Mouse (Mus musculus): ENCODE results near the gene Atcay. TPM values are rescaled to one million over a fixed set of nuclear protein-coding genes. Genes with fewer than 3 reads are reported as not detected.
"Not testable (repeated sequence)": the region's sequence is repeated elsewhere in the genome, so short reads cannot be mapped to it uniquely, and the experiment has no call there.

Gene Atcay
- polyA plus RNA-seq, 1 experiment: not detected

DNA sequence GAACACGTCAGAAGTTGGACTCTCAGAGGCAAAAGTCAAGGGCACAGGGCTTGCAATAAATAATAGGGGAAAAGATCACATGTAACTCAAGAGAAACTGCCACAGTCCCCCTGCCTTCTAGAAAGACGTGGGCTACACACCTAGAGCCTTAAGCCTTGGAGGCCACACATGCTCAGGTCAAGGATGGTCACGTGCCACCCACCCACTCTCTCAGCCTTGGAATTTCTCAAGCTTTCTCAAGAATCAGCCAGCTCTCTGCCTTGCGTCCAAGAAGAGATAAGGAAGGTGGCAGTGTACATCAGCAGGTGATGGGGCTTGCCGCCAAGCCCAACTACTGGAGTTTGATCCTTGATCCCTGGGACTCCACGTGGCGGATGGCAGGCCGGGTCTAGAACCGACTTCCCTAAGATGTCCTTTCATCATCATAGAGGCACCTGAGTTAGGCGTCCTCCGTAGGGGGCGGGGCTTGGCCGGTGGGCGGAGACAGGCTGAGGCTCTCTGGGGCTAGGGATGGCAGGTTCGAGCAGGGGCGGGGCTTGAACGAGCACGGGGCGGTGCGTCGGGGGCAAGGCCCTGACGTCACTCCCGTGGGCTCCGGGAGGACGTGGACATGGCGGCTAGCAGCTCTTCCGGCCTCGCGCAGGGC is 2.1 kb upstream of the Atcay start, which contains the start of gene Zfr2:
Gene Zfr2 (plus strand): TSS at position 576 of the 646 bp plus-strand sequence.
- peak within 1 kb of the TSS; percentile 55 for H3K4me3 ChIP-seq (ENCODE audit: insufficient read depth, low read depth, low read length)
- H3K27ac ChIP-seq (ENCODE audit: insufficient read depth, low read depth, low read length): peak within 1 kb of the TSS; percentile 73
- WGBS: 8% methylated on average over 29 of the region's 29 CpGs
- TF ChIP-seq CTCF (IDR thresholded peaks at IDR 0.05; ENCODE audit: insufficient read depth, low read depth, low read length): no peak
- TF ChIP-seq POLR2A (IDR thresholded peaks at IDR 0.05; ENCODE audit: insufficient read depth, low read depth, low read length): peak; percentile 69
- peaks cover 39% of the 10 kb centered on the region for H3K4me1 ChIP-seq (ENCODE audit: control insufficient read depth, insufficient read depth, low read length)

DNA sequence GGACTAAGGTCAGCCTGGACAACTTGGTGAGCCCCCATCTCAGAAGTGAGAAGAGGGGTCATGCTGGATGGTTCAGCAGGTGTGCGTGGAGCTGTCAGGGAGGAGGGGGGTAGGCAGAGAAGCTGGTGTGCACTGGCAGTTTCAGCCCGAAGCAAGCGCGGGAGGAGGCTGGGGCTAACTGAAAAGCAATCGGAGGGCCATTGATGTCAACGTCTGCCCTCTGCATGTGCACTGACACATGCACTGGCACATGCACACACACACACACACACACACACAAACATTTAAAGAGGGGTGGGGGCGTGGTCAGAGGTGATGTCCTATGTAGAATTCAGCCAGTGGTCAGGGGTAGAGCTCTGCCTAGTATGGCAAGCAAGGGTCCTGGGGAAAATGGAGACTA is 803 bp upstream of the Atcay start:
- Histone ChIP-seq H3K27ac (ENCODE audit: insufficient read depth, low read depth, low read length) (peak overlapping the region; percentile 84; the same call in 1 of the 2 replicates), H3K4me1 (ENCODE audit: control insufficient read depth, insufficient read depth, low read length) (peaks cover 30% of the 10 kb centered on the region), H3K4me3 (ENCODE audit: insufficient read depth, low read depth, low read length) (peak overlapping the region; percentile 59)
- TF ChIP-seq CTCF (IDR thresholded peaks at IDR 0.05; ENCODE audit: insufficient read depth, low read depth, low read length) (no peak), POLR2A (IDR thresholded peaks at IDR 0.05; ENCODE audit: insufficient read depth, low read depth, low read length) (no peak)
- 27% methylated on average over 7 of the region's 7 CpGs for WGBS

DNA sequence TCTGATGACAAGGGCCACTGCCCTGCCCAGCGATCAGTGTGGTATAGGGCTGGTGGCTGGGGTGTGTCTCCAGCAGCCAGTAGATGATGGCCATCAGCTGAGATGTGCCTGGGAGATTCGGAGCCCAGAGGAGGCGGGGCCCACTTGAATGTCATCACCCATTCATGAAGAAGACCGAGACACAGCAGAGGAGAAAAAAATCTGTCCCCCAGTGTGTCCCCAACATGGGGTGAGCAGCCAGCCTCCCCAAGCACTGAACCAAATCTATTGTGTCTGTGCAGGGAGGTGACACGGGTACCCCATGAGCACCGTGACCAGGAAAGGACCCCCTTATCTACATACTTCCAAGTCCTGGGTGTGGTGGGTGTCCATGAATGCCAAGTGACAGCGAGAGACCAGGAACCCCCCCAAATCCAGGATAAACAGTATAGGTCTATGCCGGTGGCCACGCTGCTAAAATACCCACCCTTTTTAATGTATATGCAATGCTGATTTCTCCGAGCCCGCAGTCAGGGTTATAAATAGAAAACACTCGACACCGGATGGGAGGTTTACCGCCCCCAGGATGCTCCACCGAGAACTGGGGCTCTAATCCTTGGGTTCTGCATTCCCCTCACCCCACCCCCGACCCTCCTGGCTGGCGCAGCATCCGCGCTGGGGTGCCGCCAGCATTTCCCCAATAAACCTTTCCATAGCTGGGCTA is 747 bp downstream of the Atcay start:
- Histone ChIP-seq H3K4me3 (ENCODE audit: insufficient read depth, low read depth, low read length) (peak overlapping the region; percentile 59), H3K27ac (ENCODE audit: insufficient read depth, low read depth, low read length) (peak overlapping the region; percentile 90), H3K4me1 (ENCODE audit: control insufficient read depth, insufficient read depth, low read length) (peaks cover 30% of the 10 kb centered on the region)
- 2% methylated on average over 20 of the region's 20 CpGs for WGBS
- TF ChIP-seq CTCF (IDR thresholded peaks at IDR 0.05; ENCODE audit: insufficient read depth, low read depth, low read length) (no peak), POLR2A (IDR thresholded peaks at IDR 0.05; ENCODE audit: insufficient read depth, low read depth, low read length) (no peak)

DNA sequence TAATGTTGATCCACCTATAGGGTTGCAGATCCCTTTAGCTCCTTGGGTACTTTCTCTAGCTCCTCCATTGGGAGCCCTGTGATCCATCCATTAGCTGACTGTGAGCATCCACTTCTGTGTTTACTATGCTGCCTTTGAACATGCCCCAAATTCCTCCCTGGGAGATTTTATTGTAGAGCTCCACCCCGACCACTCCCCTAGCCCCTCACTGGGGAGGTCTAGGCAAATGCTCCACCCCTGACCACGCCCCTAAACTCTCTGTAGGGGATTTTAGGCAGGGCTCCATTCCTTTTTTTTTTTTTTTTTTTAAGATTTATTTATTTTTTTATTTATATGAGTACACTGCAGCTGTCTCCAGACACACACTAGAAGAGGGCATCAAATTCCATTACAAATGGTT is 6.9 kb downstream of the Atcay start:
- 61% methylated on average over 2 of the region's 2 CpGs for WGBS
- H3K4me3 ChIP-seq (ENCODE audit: insufficient read depth, low read depth, low read length); H3K27ac ChIP-seq (ENCODE audit: insufficient read depth, low read depth, low read length): not testable (repeated sequence)
- H3K4me1 ChIP-seq (ENCODE audit: control insufficient read depth, insufficient read depth, low read length): peaks cover 20% of the 10 kb centered on the region

DNA sequence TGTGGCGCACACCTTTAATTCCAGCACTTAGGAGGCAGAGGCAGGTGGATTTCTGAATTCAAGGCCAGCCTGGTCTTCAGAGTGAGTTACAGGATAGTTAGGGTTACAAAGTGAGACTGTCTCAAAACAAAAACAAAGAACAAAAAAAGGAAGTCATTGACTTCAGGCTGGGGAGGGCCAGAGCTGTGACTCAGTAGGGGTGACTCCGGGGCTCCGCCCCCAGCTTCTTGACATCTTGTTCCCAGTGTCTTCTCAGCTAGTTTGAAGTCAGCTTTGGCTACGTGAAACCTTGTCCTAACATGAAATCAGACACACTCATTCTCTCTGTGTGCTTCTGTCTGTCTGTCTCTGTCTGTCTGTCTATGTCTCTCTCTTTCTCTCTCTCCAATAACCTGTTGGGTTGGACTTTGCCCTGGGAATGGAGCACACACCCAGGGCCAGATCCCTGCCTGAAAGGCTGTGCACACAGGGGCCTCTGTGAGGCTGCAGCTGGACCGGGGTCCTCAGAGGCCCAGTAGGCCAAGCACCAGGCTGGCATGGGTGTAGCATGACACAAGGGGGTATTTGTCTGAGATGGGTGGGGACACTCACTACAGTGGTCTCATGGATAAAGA is 9.1 kb downstream of the Atcay start:
- TF ChIP-seq POLR2A (IDR thresholded peaks at IDR 0.05; ENCODE audit: insufficient read depth, low read depth, low read length) (no peak), CTCF (IDR thresholded peaks at IDR 0.05; ENCODE audit: insufficient read depth, low read depth, low read length) (no peak)
- H3K27ac ChIP-seq (ENCODE audit: insufficient read depth, low read depth, low read length): no peak overlapping the region
- WGBS: 59% methylated on average over 5 of the region's 5 CpGs
- H3K4me3 ChIP-seq (ENCODE audit: insufficient read depth, low read depth, low read length): no peak overlapping the region
- H3K4me1 ChIP-seq (ENCODE audit: control insufficient read depth, insufficient read depth, low read length): peaks cover 17% of the 10 kb centered on the region

DNA sequence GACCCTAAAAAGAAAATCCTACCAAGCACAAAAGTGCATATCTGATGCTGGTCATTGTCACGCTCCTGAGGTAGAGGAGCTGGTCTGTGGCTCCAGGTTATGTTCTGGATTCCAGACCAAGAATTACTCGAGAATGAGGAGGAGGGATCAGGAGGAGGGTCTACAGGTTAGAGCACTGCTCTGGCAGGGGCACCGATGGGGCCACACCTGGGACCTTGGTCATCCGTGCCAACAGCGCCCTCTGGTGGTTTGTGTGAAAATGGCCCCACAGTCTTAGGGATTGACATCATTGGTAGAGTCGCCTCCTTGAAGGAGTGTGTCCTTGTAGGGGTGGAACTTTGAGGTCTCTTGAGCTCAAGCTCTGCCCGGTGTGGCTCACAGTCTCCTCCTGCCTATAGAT is 12.7 kb downstream of the Atcay start:
- Histone ChIP-seq H3K4me3 (ENCODE audit: insufficient read depth, low read depth, low read length) (no peak overlapping the region), H3K4me1 (ENCODE audit: control insufficient read depth, insufficient read depth, low read length) (peaks cover 8% of the 10 kb centered on the region), H3K27ac (ENCODE audit: insufficient read depth, low read depth, low read length) (no peak overlapping the region)
- no peak for TF ChIP-seq POLR2A (IDR thresholded peaks at IDR 0.05; ENCODE audit: insufficient read depth, low read depth, low read length)
- peak; percentile 79 for TF ChIP-seq CTCF (IDR thresholded peaks at IDR 0.05; ENCODE audit: insufficient read depth, low read depth, low read length)
- WGBS: 25% methylated on average over 7 of the region's 7 CpGs

DNA sequence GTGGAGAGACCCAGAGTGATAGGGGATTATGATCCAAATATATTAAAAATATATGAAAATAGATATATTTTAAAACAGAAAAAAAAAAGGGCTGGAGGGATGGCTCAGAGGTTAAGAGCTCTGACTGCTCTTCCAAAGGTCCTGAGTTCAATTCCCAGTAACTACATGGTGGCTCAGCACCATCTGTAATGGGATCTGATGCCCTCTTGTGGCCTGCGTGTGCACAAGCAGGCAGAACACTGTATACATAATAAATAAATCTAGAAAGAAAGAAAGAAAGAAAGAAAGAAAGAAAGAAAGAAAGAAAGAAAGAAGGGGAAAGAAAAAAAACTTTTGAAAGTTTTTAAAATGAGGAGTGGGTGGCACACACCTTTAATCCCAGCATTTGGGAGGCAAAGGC is 13.4 kb downstream of the Atcay start:
- H3K27ac ChIP-seq (ENCODE audit: insufficient read depth, low read depth, low read length); H3K4me3 ChIP-seq (ENCODE audit: insufficient read depth, low read depth, low read length); H3K4me1 ChIP-seq (ENCODE audit: control insufficient read depth, insufficient read depth, low read length): not testable (repeated sequence)
- 17% methylated on average over 1 of the region's 1 CpGs for WGBS

DNA sequence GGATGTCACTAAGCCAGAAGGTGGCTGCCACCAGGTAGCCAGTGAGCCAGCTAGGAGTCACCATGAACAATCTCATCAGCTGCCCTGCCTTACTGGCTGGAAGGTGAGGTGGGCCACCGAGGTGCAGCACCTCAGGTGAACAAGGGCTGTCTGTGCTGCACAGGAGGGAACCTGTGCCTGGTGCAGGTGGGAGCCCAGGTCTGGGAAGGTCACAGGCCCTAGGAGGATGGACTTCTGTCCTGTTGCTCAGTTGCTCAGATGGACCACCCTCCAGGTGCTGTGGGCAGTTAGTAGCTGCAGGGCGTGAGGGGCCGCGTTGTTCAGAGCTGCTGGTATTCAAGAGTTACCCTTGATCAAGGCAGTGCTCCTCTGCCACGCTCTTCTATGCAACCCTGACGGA is 13.8 kb downstream of the Atcay start:
- no peak for TF ChIP-seq CTCF (IDR thresholded peaks at IDR 0.05; ENCODE audit: insufficient read depth, low read depth, low read length)
- no peak for TF ChIP-seq POLR2A (IDR thresholded peaks at IDR 0.05; ENCODE audit: insufficient read depth, low read depth, low read length)

DNA sequence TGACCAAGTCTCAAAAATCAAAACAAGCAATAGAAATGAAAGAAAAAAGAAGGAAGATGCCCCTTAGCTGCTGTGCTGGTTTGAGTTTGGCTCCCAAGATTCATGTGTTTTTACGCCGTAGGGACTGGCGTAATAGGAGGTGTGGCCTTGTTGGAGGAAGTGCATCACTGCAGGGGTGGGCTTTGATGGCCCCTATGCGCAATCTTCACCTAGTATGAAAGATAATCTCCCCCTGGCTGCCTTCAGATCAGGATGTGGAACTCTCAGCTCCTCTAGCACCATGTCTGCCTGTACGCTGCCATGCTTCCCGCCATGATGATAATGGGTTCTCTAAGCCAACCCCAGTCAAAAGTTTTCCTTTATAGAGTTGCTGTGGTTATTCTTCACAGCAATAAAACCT is 14.4 kb downstream of the Atcay start:
- Histone ChIP-seq H3K4me1 (ENCODE audit: control insufficient read depth, insufficient read depth, low read length) (peaks cover 2% of the 10 kb centered on the region; the same call in 1 of the 2 replicates), H3K27ac (ENCODE audit: insufficient read depth, low read depth, low read length) (no peak overlapping the region), H3K4me3 (ENCODE audit: insufficient read depth, low read depth, low read length) (no peak overlapping the region)
- TF ChIP-seq CTCF (IDR thresholded peaks at IDR 0.05; ENCODE audit: insufficient read depth, low read depth, low read length): no peak
- no peak for TF ChIP-seq POLR2A (IDR thresholded peaks at IDR 0.05; ENCODE audit: insufficient read depth, low read depth, low read length)
- 88% methylated on average over 6 of the region's 6 CpGs for WGBS

More for the DNA sequence above, 13.8 kb downstream of the Atcay start:
- H3K27ac ChIP-seq (ENCODE audit: insufficient read depth, low read depth, low read length): no peak overlapping the region
- H3K4me1 ChIP-seq (ENCODE audit: control insufficient read depth, insufficient read depth, low read length): peaks cover 5% of the 10 kb centered on the region
- WGBS: 84% methylated on average over 6 of the region's 6 CpGs
- H3K4me3 ChIP-seq (ENCODE audit: insufficient read depth, low read depth, low read length): no peak overlapping the region
